Mouse (Mus musculus) heart, postnatal 36 days (tissue): ENCODE measurements around the gene Obp2b. TPM values are rescaled to one million over a fixed set of nuclear protein-coding genes. Genes with fewer than 3 reads are reported as not detected.
"Not testable (repeated sequence)": the region's sequence is repeated elsewhere in the genome, so short reads cannot be mapped to it uniquely, and the experiment has no call there.

Source experiments
- DNase-seq, 2 experiments: peaks; one replicate each; pipeline ENCODE4 v3.0.0; 2021 to 2022
- intact Hi-C: fragments of 180-260 bp; cut with DNase I; formaldehyde crosslinking; loops from one replicate; pipeline ENCODE4 v1.15.1; 2025
- total RNA-seq, 2 experiments: library from RNA; stranded (reverse); gene quantifications; 2 replicates each; pipeline ENCODE4 v1.2.3; 2021

The Obp2b gene
- total RNA-seq = not detected

- DNase-seq, intact Hi-C loops: not testable (repeated sequence)
These were observed at the start of gene Obp2b for GRCm38 (mm10) chr2:25736709-25737108. TSS of gene Obp2b (plus strand) at chr2:25737009.

GRCm38 (mm10) chr2:25694605-25695004, 42.2 kb upstream of the Obp2b start:
- intact Hi-C loops = no loop called here
- peak; percentile 61 to 78 for DNase-seq

- no peak for DNase-seq
- intact Hi-C loops = no loop called here
These were observed 39.9 kb upstream of the Obp2b start for GRCm38 (mm10) chr2:25696951-25697350.

GRCm38 (mm10) chr2:25698696-25699095, 38.1 kb upstream of the Obp2b start:
- intact Hi-C loops = loop anchor here (2.0 kb wide), 1 partner anchor 54 kb away; no protein-coding TSS in a partner anchor
- DNase-seq = no peak

GRCm38 (mm10) chr2:25699743-25700142, 37.1 kb upstream of the Obp2b start, which contains the start of gene Obp2a:
TSS of gene Obp2a (plus strand) at chr2:25700043.
- not testable (repeated sequence) for DNase-seq
- intact Hi-C loops = loop anchor here (2.0 kb wide), 1 partner anchor 53 kb away; no protein-coding TSS in a partner anchor

- intact Hi-C loops = no loop called here
- DNase-seq = no peak
These were observed 35.8 kb upstream of the Obp2b start for GRCm38 (mm10) chr2:25701001-25701400.

GRCm38 (mm10) chr2:25703706-25704105, 33.1 kb upstream of the Obp2b start:
- no peak for DNase-seq
- intact Hi-C loops = no loop called here

- DNase-seq = peak; percentile 75 to 77
- intact Hi-C loops = no loop called here
These were observed 29.9 kb upstream of the Obp2b start, which contains the start of gene Bmyc for GRCm38 (mm10) chr2:25706643-25707481. TSS of gene Bmyc (plus strand) at chr2:25706739.

- DNase-seq = no peak
- intact Hi-C loops = no loop called here
These were observed 28.7 kb upstream of the Obp2b start for GRCm38 (mm10) chr2:25708121-25708520.

- intact Hi-C loops, DNase-seq: not testable (repeated sequence)
These were observed 27.8 kb upstream of the Obp2b start for GRCm38 (mm10) chr2:25709056-25709455.

- intact Hi-C loops = loop anchor here (2.0 kb wide), 1 partner anchor 39 kb away; no protein-coding TSS in a partner anchor
- not testable (repeated sequence) for DNase-seq
These were observed 27.0 kb upstream of the Obp2b start for GRCm38 (mm10) chr2:25709791-25710190.

- DNase-seq = not testable (repeated sequence)
- intact Hi-C loops = loop anchor here (2.0 kb wide), 1 partner anchor 37 kb away; no protein-coding TSS in a partner anchor
These were observed 25.2 kb upstream of the Obp2b start for GRCm38 (mm10) chr2:25711641-25712040.

- no peak for DNase-seq
- intact Hi-C loops = no loop called here
These were observed 19.6 kb upstream of the Obp2b start for GRCm38 (mm10) chr2:25717222-25717621.

GRCm38 (mm10) chr2:25733199-25733930, 3.4 kb upstream of the Obp2b start:
- intact Hi-C loops = no loop called here
- DNase-seq = no peak

- intact Hi-C loops = no loop called here
- DNase-seq = no peak
These were observed 4.9 kb downstream of the Obp2b start for GRCm38 (mm10) chr2:25741671-25742070.

- intact Hi-C loops = no loop called here
- no peak for DNase-seq
These were observed 17.4 kb downstream of the Obp2b start for GRCm38 (mm10) chr2:25754201-25754600.

- DNase-seq = no peak
- intact Hi-C loops = no loop called here
These were observed 21.3 kb downstream of the Obp2b start for GRCm38 (mm10) chr2:25758064-25758625.

GRCm38 (mm10) chr2:25765269-25765668, 28.5 kb downstream of the Obp2b start, which contains the start of gene Lcn3:
TSS of gene Lcn3 (plus strand) at chr2:25765569.
- no peak for DNase-seq
- intact Hi-C loops = no loop called here

GRCm38 (mm10) chr2:25767764-25768163, 31.0 kb downstream of the Obp2b start:
- DNase-seq = no peak
- intact Hi-C loops = no loop called here

- intact Hi-C loops = no loop called here
- no peak for DNase-seq
These were observed 36.7 kb downstream of the Obp2b start for GRCm38 (mm10) chr2:25773507-25773906.

- intact Hi-C loops = no loop called here
- no peak for DNase-seq
These were observed 37.8 kb downstream of the Obp2b start for GRCm38 (mm10) chr2:25774640-25775039.
